Mouse (Mus musculus): ENCODE results near the gene Ap1g2. TPM values are rescaled to one million over a fixed set of nuclear protein-coding genes. Genes with fewer than 3 reads are reported as not detected.

The Ap1g2 gene
- polyA plus RNA-seq, 1 experiment from 2014 or later = 5.4 TPM

GRCm38 (mm10) chr14:55139313-55139712 is 32.9 kb upstream of the Ap1g2 start:
- WGBS = 59% methylated on average over 7 of the region's 7 CpGs
- Histone ChIP-seq H3K9ac (replicated peaks; ENCODE audit: low read depth, low read length) (no peak overlapping the region), H3K4me2 (ENCODE audit: low read depth, low read length) (no peak overlapping the region), H3K4me3 (ENCODE audit: low read depth, low read length) (no peak overlapping the region), H3K27ac (ENCODE audit: low read depth, low read length) (no peak overlapping the region), H3K36me3 (ENCODE audit: control insufficient read depth, insufficient read depth, low read length) (no peaks in the 10 kb centered on the region), H3K4me1 (ENCODE audit: control insufficient read depth, insufficient read depth, low read length) (no peaks in the 10 kb centered on the region), H3K9me3 (ENCODE audit: control insufficient read depth, low read length) (no peaks in the 10 kb centered on the region), H3K27me3 (ENCODE audit: control insufficient read depth, insufficient read depth, low read length) (no peaks in the 10 kb centered on the region)
- ATAC-seq (ENCODE audit: low read depth) = no peak

- no peak for ATAC-seq (ENCODE audit: low read depth)
- 83% methylated on average over 8 of the region's 8 CpGs for WGBS
- no peaks in the 10 kb centered on the region for H3K27me3 ChIP-seq (ENCODE audit: control insufficient read depth, insufficient read depth, low read length)
These were observed 29.3 kb upstream of the Ap1g2 start for GRCm38 (mm10) chr14:55135676-55136075.

GRCm38 (mm10) chr14:55126521-55126920 is 20.1 kb upstream of the Ap1g2 start:
- H3K4me1 ChIP-seq (ENCODE audit: control insufficient read depth, insufficient read depth, low read length) = 0 out of 2 replicates have a peak, but pooled peaks cover 4% of the 10 kb centered on the region
- H3K9me3 ChIP-seq (ENCODE audit: control insufficient read depth, low read length) = no peaks in the 10 kb centered on the region
- no peaks in the 10 kb centered on the region for H3K36me3 ChIP-seq (ENCODE audit: control insufficient read depth, insufficient read depth, low read length)
- H3K9ac ChIP-seq (replicated peaks; ENCODE audit: low read depth, low read length) = no peak overlapping the region
- no peak overlapping the region for H3K4me2 ChIP-seq (ENCODE audit: low read depth, low read length)
- no peak overlapping the region for H3K27ac ChIP-seq (ENCODE audit: low read depth, low read length)
- no peak overlapping the region for H3K4me3 ChIP-seq (ENCODE audit: low read depth, low read length)
- WGBS = 74% methylated on average over 7 of the region's 7 CpGs
- no peaks in the 10 kb centered on the region for H3K27me3 ChIP-seq (ENCODE audit: control insufficient read depth, insufficient read depth, low read length)
- ATAC-seq (ENCODE audit: low read depth) = no peak

More at GRCm38 (mm10) chr14:55135676-55136075, 29.3 kb upstream of the Ap1g2 start:
- Histone ChIP-seq H3K27ac (ENCODE audit: low read depth, low read length) (no peak overlapping the region), H3K4me2 (ENCODE audit: low read depth, low read length) (no peak overlapping the region), H3K36me3 (ENCODE audit: control insufficient read depth, insufficient read depth, low read length) (no peaks in the 10 kb centered on the region), H3K9me3 (ENCODE audit: control insufficient read depth, low read length) (no peaks in the 10 kb centered on the region), H3K4me1 (ENCODE audit: control insufficient read depth, insufficient read depth, low read length) (no peaks in the 10 kb centered on the region), H3K9ac (replicated peaks; ENCODE audit: low read depth, low read length) (no peak overlapping the region), H3K4me3 (ENCODE audit: low read depth, low read length) (no peak overlapping the region)

- WGBS = 88% methylated on average over 5 of the region's 5 CpGs
- no peak overlapping the region for H3K4me2 ChIP-seq (ENCODE audit: low read depth, low read length)
- no peak overlapping the region for H3K4me3 ChIP-seq (ENCODE audit: low read depth, low read length)
These were observed 19.3 kb upstream of the Ap1g2 start for GRCm38 (mm10) chr14:55125711-55126110.

GRCm38 (mm10) chr14:55122359-55122758 is 16.0 kb upstream of the Ap1g2 start:
- 20% methylated on average over 8 of the region's 8 CpGs for WGBS
- Histone ChIP-seq H3K9ac (replicated peaks; ENCODE audit: low read depth, low read length) (no peak overlapping the region), H3K4me3 (ENCODE audit: low read depth, low read length) (no peak overlapping the region), H3K36me3 (ENCODE audit: control insufficient read depth, insufficient read depth, low read length) (no peaks in the 10 kb centered on the region), H3K27me3 (ENCODE audit: control insufficient read depth, insufficient read depth, low read length) (no peaks in the 10 kb centered on the region), H3K27ac (ENCODE audit: low read depth, low read length) (peak overlapping the region; percentile 70), H3K9me3 (ENCODE audit: control insufficient read depth, low read length) (no peaks in the 10 kb centered on the region), H3K4me1 (ENCODE audit: control insufficient read depth, insufficient read depth, low read length) (0 out of 2 replicates have a peak, but pooled peaks cover 4% of the 10 kb centered on the region), H3K4me2 (ENCODE audit: low read depth, low read length) (peak overlapping the region; percentile 11; the same call in 1 of the 2 replicates)
- peak; percentile 9; the same call in 1 of the 2 replicates for ATAC-seq (ENCODE audit: low read depth)

More at GRCm38 (mm10) chr14:55125711-55126110, 19.3 kb upstream of the Ap1g2 start:
- H3K27ac ChIP-seq (ENCODE audit: low read depth, low read length) = no peak overlapping the region
- no peaks in the 10 kb centered on the region for H3K36me3 ChIP-seq (ENCODE audit: control insufficient read depth, insufficient read depth, low read length)
- no peak overlapping the region for H3K9ac ChIP-seq (replicated peaks; ENCODE audit: low read depth, low read length)
- H3K4me1 ChIP-seq (ENCODE audit: control insufficient read depth, insufficient read depth, low read length) = 0 out of 2 replicates have a peak, but pooled peaks cover 4% of the 10 kb centered on the region
- H3K9me3 ChIP-seq (ENCODE audit: control insufficient read depth, low read length) = no peaks in the 10 kb centered on the region
- no peak for ATAC-seq (ENCODE audit: low read depth)
- no peaks in the 10 kb centered on the region for H3K27me3 ChIP-seq (ENCODE audit: control insufficient read depth, insufficient read depth, low read length)

- Histone ChIP-seq H3K9ac (replicated peaks; ENCODE audit: low read depth, low read length) (no peak overlapping the region), H3K27ac (ENCODE audit: low read depth, low read length) (peak overlapping the region; percentile 70), H3K4me2 (ENCODE audit: low read depth, low read length) (peak overlapping the region; percentile 11; the same call in 1 of the 2 replicates), H3K4me1 (ENCODE audit: control insufficient read depth, insufficient read depth, low read length) (0 out of 2 replicates have a peak, but pooled peaks cover 7% of the 10 kb centered on the region), H3K4me3 (ENCODE audit: low read depth, low read length) (no peak overlapping the region), H3K9me3 (ENCODE audit: control insufficient read depth, low read length) (no peaks in the 10 kb centered on the region), H3K36me3 (ENCODE audit: control insufficient read depth, insufficient read depth, low read length) (no peaks in the 10 kb centered on the region), H3K27me3 (ENCODE audit: control insufficient read depth, insufficient read depth, low read length) (no peaks in the 10 kb centered on the region)
- ATAC-seq (ENCODE audit: low read depth) = peak; percentile 88
- 5% methylated on average over 5 of the region's 5 CpGs for WGBS
These were observed 15.6 kb upstream of the Ap1g2 start for GRCm38 (mm10) chr14:55121947-55122346.

- 74% methylated on average over 4 of the region's 4 CpGs for WGBS
- Histone ChIP-seq H3K36me3 (ENCODE audit: control insufficient read depth, insufficient read depth, low read length) (no peaks in the 10 kb centered on the region), H3K4me1 (ENCODE audit: control insufficient read depth, insufficient read depth, low read length) (0 out of 2 replicates have a peak, but pooled peaks cover 7% of the 10 kb centered on the region), H3K4me3 (ENCODE audit: low read depth, low read length) (no peak overlapping the region), H3K27ac (ENCODE audit: low read depth, low read length) (no peak overlapping the region), H3K9me3 (ENCODE audit: control insufficient read depth, low read length) (no peaks in the 10 kb centered on the region), H3K27me3 (ENCODE audit: control insufficient read depth, insufficient read depth, low read length) (no peaks in the 10 kb centered on the region), H3K9ac (replicated peaks; ENCODE audit: low read depth, low read length) (no peak overlapping the region), H3K4me2 (ENCODE audit: low read depth, low read length) (no peak overlapping the region)
- ATAC-seq (ENCODE audit: low read depth) = no peak
These were observed 13.2 kb upstream of the Ap1g2 start for GRCm38 (mm10) chr14:55119421-55120134.

- Histone ChIP-seq H3K9ac (replicated peaks; ENCODE audit: low read depth, low read length) (no peak overlapping the region), H3K36me3 (ENCODE audit: control insufficient read depth, insufficient read depth, low read length) (no peaks in the 10 kb centered on the region), H3K4me3 (ENCODE audit: low read depth, low read length) (no peak overlapping the region), H3K4me2 (ENCODE audit: low read depth, low read length) (no peak overlapping the region), H3K27me3 (ENCODE audit: control insufficient read depth, insufficient read depth, low read length) (no peaks in the 10 kb centered on the region; the same call in 1 of the 2 replicates), H3K4me1 (ENCODE audit: control insufficient read depth, insufficient read depth, low read length) (peaks cover 10% of the 10 kb centered on the region; the same call in 1 of the 2 replicates), H3K27ac (ENCODE audit: low read depth, low read length) (no peak overlapping the region), H3K9me3 (ENCODE audit: control insufficient read depth, low read length) (no peaks in the 10 kb centered on the region)
- 75% methylated on average over 4 of the region's 4 CpGs for WGBS
- no peak for ATAC-seq (ENCODE audit: low read depth)
These were observed 12.5 kb upstream of the Ap1g2 start for GRCm38 (mm10) chr14:55118852-55119251.

Data from neural tube, embryonic 14.5 days (tissue).